In genomic region chr14:55438193-55438784, GRCm38 (mm10) we compare ENCODE assay signal across 7 mouse cellular contexts. TPM values are rescaled to one million over a fixed set of nuclear protein-coding genes. Genes with fewer than 3 reads are reported as not detected.
DNase-seq lines count a peak whose midpoint lies in the region; TF ChIP-seq lines count a peak whose summit lies in the region.

No protein-coding gene starts in this region.

- peaks cover 28% of the 10 kb centered on the region for H3K27me3 ChIP-seq in C2C12 (ENCODE audit: control insufficient read depth, insufficient read depth, insufficient read length)

- H3K4me3 ChIP-seq in C2C12 (ENCODE audit: insufficient read depth, poor library complexity, severe bottlenecking): no peak overlapping the region

- H3K79me3 ChIP-seq in C2C12 (ENCODE audit: low read depth): no peaks in the 10 kb centered on the region

- no peak overlapping the region for H3ac ChIP-seq in C2C12 (ENCODE audit: control insufficient read depth, insufficient read length, low read depth)

- TF ChIP-seq CTCF in C2C12 (IDR thresholded peaks at IDR 0.05; ENCODE audit: control insufficient read depth, insufficient read depth, insufficient read length): peak; percentile 51

- H3K36me3 ChIP-seq in C2C12 (ENCODE audit: control insufficient read depth, insufficient read depth): no peaks in the 10 kb centered on the region

- DNase-seq in ES-CJ7 (ENCODE audit: low read depth, low spot score): peak; percentile 73
- peak; percentile 42 for DNase-seq in c-Kit-positive CD71-positive TER-119-positive erythroid progenitor cells, embryonic 14.5 days (ENCODE audit: low spot score)
- DNase-seq in frontal cortex, postnatal 25 days (ENCODE audit: low spot score in 2 of 2): peak; percentile 31 to 44
- DNase-seq in kidney, postnatal 25 days: peak; percentile 68 to 72
- DNase-seq in lung, postnatal 10 days: peak; percentile 74
- peak; percentile 8 to 46 for DNase-seq in spleen, adult 18-20 months

- no peaks in the 10 kb centered on the region for H3K79me2 ChIP-seq in C2C12 (ENCODE audit: control insufficient read depth, insufficient read depth)

TF ChIP-seq in C2C12, 6 proteins besides CTCF, POLR2A, EP300 and RAD21:
- TF ChIP-seq CEBPB (IDR thresholded peaks at IDR 0.05; ENCODE audit: low read depth) (no peak), USF1 (IDR thresholded peaks at IDR 0.05; ENCODE audit: low read depth) (no peak), MAX (IDR thresholded peaks at IDR 0.05) (no peak), FOSL1 (IDR thresholded peaks at IDR 0.05; ENCODE audit: insufficient read depth, low read length, poor library complexity, severe bottlenecking) (no peak), MYOG (IDR thresholded peaks at IDR 0.05; ENCODE audit: control insufficient read depth, extremely low read depth, insufficient read length) (no peak), MYOD1 (IDR thresholded peaks at IDR 0.05; ENCODE audit: control insufficient read depth, insufficient read length, low read depth) (no peak)

RNA-seq across cellular contexts. Expression of gene Dhrs4, which starts 40.3 kb away (rescaled TPM):
- polyA plus RNA-seq in C2C12 (2012; fragmentation: generic; extraction: Trizol): 45.9 TPM

RNA-seq across cellular contexts. Expression of gene Carmil3, which starts 52.2 kb away (rescaled TPM):
- 0.23 TPM for polyA plus RNA-seq in C2C12 (2012; fragmentation: generic; extraction: Trizol)
